In genomic region chr8:69919876-69920662, GRCm38 (mm10) we compare ENCODE assay signal across 8 mouse cellular contexts. TPM values are rescaled to one million over a fixed set of nuclear protein-coding genes. Genes with fewer than 3 reads are reported as not detected.
DNase-seq lines count a peak whose midpoint lies in the region; ATAC-seq and TF ChIP-seq lines count a peak whose summit lies in the region.

No protein-coding gene starts in this region.

- H3K4me1 ChIP-seq in intestine, embryonic 14.5 days (replicated peaks; ENCODE audit: control insufficient read depth, insufficient read depth, low read length): peaks cover 11% of the 10 kb centered on the region
- H3K4me1 ChIP-seq in liver, embryonic 16.5 days (ENCODE audit: control insufficient read depth, low read depth, low read length): peaks cover 63% of the 10 kb centered on the region

- no peak for TF ChIP-seq CTCF in layer of hippocampus, adult 2 months (conservative IDR thresholded peaks at IDR 0.05)
- no peak for TF ChIP-seq CTCF in brain, embryonic 14.5 days (IDR thresholded peaks at IDR 0.05; ENCODE audit: borderline replicate concordance, extremely low read depth, insufficient read depth, insufficient read length)

- no peak overlapping the region for H3K4me2 ChIP-seq in intestine, embryonic 14.5 days (ENCODE audit: low read length)
- H3K4me2 ChIP-seq in liver, embryonic 16.5 days (ENCODE audit: low read depth, low read length): peak overlapping the region; percentile 49

- WGBS in intestine, embryonic 14.5 days: 42% methylated on average over 11 of the region's 11 CpGs
- WGBS in liver, embryonic 16.5 days (ENCODE audit: insufficient replicate concordance): 26% methylated on average over 11 of the region's 11 CpGs

- no peak overlapping the region for H3K9ac ChIP-seq in intestine, embryonic 14.5 days (ENCODE audit: low read length)
- H3K9ac ChIP-seq in liver, embryonic 16.5 days (ENCODE audit: low read depth, low read length): peak overlapping the region; percentile 37

- peak in 1 of 2 experiments; percentile 41 for DNase-seq in layer of hippocampus, adult 2 months (ENCODE audit: low spot score in 2 of 2)
- no peak for DNase-seq in layer of hippocampus, postnatal 25 days (ENCODE audit: extremely low spot score in 1 of 2, low spot score in 1 of 2)
- peak; percentile 91 for DNase-seq in brain, embryonic 14.5 days (ENCODE audit: low read depth)
- DNase-seq in forelimb bud, embryonic 11.5 days (ENCODE audit: low read depth, low spot score): peak; percentile 67
- no peak for DNase-seq in intestine, embryonic 14.5 days (ENCODE audit: low spot score)
- DNase-seq in natural killer cell, adult 2 months (ENCODE audit: low spot score in 2 of 2): peak; percentile 92 to 93
- peak; percentile 73 for DNase-seq in thymus, postnatal 4 days

- no peak overlapping the region for H3K4me3 ChIP-seq in layer of hippocampus, adult 2 months
- H3K4me3 ChIP-seq in intestine, embryonic 14.5 days (ENCODE audit: low read depth, low read length): no peak overlapping the region
- H3K4me3 ChIP-seq in liver, embryonic 16.5 days (ENCODE audit: low read depth, low read length): peak overlapping the region; percentile 21

- ATAC-seq in intestine, embryonic 14.5 days (replicated peaks; ENCODE audit: low FRiP score, low TSS enrichment, low read depth): peak; percentile 59; the same call in 1 of the 2 replicates
- peak; percentile 80 for ATAC-seq in liver, embryonic 16.5 days (ENCODE audit: low read depth)

- H3K36me3 ChIP-seq in intestine, embryonic 14.5 days (ENCODE audit: control insufficient read depth, insufficient read depth, low read length): peaks cover 26% of the 10 kb centered on the region
- H3K36me3 ChIP-seq in liver, embryonic 16.5 days (ENCODE audit: control insufficient read depth, insufficient read depth): peaks cover 14% of the 10 kb centered on the region

- no peak for TF ChIP-seq POLR2A in brain, embryonic 14.5 days (IDR thresholded peaks at IDR 0.05; ENCODE audit: borderline replicate concordance, extremely low read depth, insufficient read depth, insufficient read length, poor library complexity, severe bottlenecking)

- peak overlapping the region; percentile 72 for H3K27ac ChIP-seq in layer of hippocampus, adult 2 months
- H3K27ac ChIP-seq in intestine, embryonic 14.5 days (ENCODE audit: low read depth): peak overlapping the region; percentile 47
- peak overlapping the region; percentile 78 for H3K27ac ChIP-seq in liver, embryonic 16.5 days (ENCODE audit: low read length)

- H3K27me3 ChIP-seq in intestine, embryonic 14.5 days (replicated peaks; ENCODE audit: control insufficient read depth, insufficient read depth, low read length): no peaks in the 10 kb centered on the region
- H3K27me3 ChIP-seq in liver, embryonic 16.5 days (ENCODE audit: control insufficient read depth, insufficient read depth, low read depth, low read length): no peaks in the 10 kb centered on the region

- H3K9me3 ChIP-seq in intestine, embryonic 14.5 days (ENCODE audit: control insufficient read depth, low read length): no peaks in the 10 kb centered on the region
- no peaks in the 10 kb centered on the region for H3K9me3 ChIP-seq in liver, embryonic 16.5 days (replicated peaks; ENCODE audit: control insufficient read depth, low read length)

RNA-seq across cellular contexts. Expression of gene Yjefn3, which starts 17.6 kb away (rescaled TPM):
- total RNA-seq in layer of hippocampus, adult 2 months (2021): 10 to 100 TPM; 29.3 to 32.5 TPM
- total RNA-seq in layer of hippocampus, postnatal 25 days (2021): 10 to 100 TPM; 29.0 to 37.5 TPM
- 12.6 and 13.0 TPM in 2 replicates for polyA plus RNA-seq in brain, embryonic 14.5 days (2012; rRNA removed)
- 4.1 and 5.0 TPM in 2 replicates for polyA plus RNA-seq in intestine, embryonic 14.5 days (2014; fragmentation: Nextera tagmentation; extraction: Ambion mirVana)
- polyA plus RNA-seq in liver, embryonic 16.5 days (2015; fragmentation: Nextera tagmentation; extraction: Ambion mirVana): 0.63 and 0.77 TPM in 2 replicates

RNA-seq across cellular contexts. Expression of gene Ndufa13, which starts 17.7 kb away (rescaled TPM):
- total RNA-seq in layer of hippocampus, adult 2 months (2021): 100 to 1,000 TPM; 154 to 157 TPM
- total RNA-seq in layer of hippocampus, postnatal 25 days (2021): 100 to 1,000 TPM; 159 to 174 TPM
- 84.2 and 106 TPM in 2 replicates for polyA plus RNA-seq in brain, embryonic 14.5 days (2012; rRNA removed)
- 215 and 222 TPM in 2 replicates for polyA plus RNA-seq in intestine, embryonic 14.5 days (2014; fragmentation: Nextera tagmentation; extraction: Ambion mirVana)
- polyA plus RNA-seq in liver, embryonic 16.5 days (2015; fragmentation: Nextera tagmentation; extraction: Ambion mirVana): 103 and 104 TPM in 2 replicates

RNA-seq across cellular contexts. Expression of gene Tssk6, which starts 18.1 kb away (rescaled TPM):
- under 1 TPM in 1 of 2 experiments, not detected in 1; 0.64 TPM for total RNA-seq in layer of hippocampus, adult 2 months (2021)
- total RNA-seq in layer of hippocampus, postnatal 25 days (2021): under 1 TPM; 0.27 to 0.28 TPM
- polyA plus RNA-seq in brain, embryonic 14.5 days (2012; rRNA removed): 0.37 and 0.53 TPM in 2 replicates
- polyA plus RNA-seq in intestine, embryonic 14.5 days (2014; fragmentation: Nextera tagmentation; extraction: Ambion mirVana): 3.3 and 4.0 TPM in 2 replicates
- 1.1 and 1.6 TPM in 2 replicates for polyA plus RNA-seq in liver, embryonic 16.5 days (2015; fragmentation: Nextera tagmentation; extraction: Ambion mirVana)

RNA-seq across cellular contexts. Expression of gene Cilp2, which starts 32.6 kb away (rescaled TPM):
- total RNA-seq in layer of hippocampus, adult 2 months (2021): under 1 TPM; 0.69 to 0.72 TPM
- total RNA-seq in layer of hippocampus, postnatal 25 days (2021): 1 to 10 TPM in 1 of 2 experiments, under 1 TPM in 1; 0.89 to 1.3 TPM
- 5.0 and 5.6 TPM in 2 replicates for polyA plus RNA-seq in brain, embryonic 14.5 days (2012; rRNA removed)
- polyA plus RNA-seq in intestine, embryonic 14.5 days (2014; fragmentation: Nextera tagmentation; extraction: Ambion mirVana): 0.44 and 0.57 TPM in 2 replicates
- not detected in 2 replicates for polyA plus RNA-seq in liver, embryonic 16.5 days (2015; fragmentation: Nextera tagmentation; extraction: Ambion mirVana)

Comparison
In these comparisons a context has a peak if more than half of its experiments do, and no peak if none do; other contexts are left out.
1. DNase-seq: peak in brain, embryonic 14.5 days (single experiment), forelimb bud, embryonic 11.5 days (single experiment), natural killer cell, adult 2 months (2 of 2) and thymus, postnatal 4 days (single experiment); none in layer of hippocampus, postnatal 25 days (0 of 2) and intestine, embryonic 14.5 days (single experiment).
2. Peak in every context shown above with its lines, with median percentiles within 50 percentile points of each other: H3K27ac ChIP-seq.